Mouse (Mus musculus) thymus, adult 2 months (tissue): ENCODE results near the gene B3galt6. TPM values are rescaled to one million over a fixed set of nuclear protein-coding genes. Genes with fewer than 3 reads are reported as not detected.
A peak's percentile ranks its signal among the peaks of the same experiment; 100 is the strongest.

Experiments used
- DNase-seq: peaks from one replicate; pipeline ENCODE4 v3.0.0; 2021
- H3K27ac ChIP-seq: fragments of 200-500 bp; 2 replicates; pipeline ENCODE4 v1.5.1; 2012; ENCODE audit warnings: low read length, control low read depth; ENCODE audit not compliant: control insufficient read depth, insufficient read depth
- H3K27me3 ChIP-seq: fragments of 200-500 bp; 2 replicates; pipeline ENCODE4 v1.6.1; 2012; ENCODE audit warnings: mild to moderate bottlenecking, low read length, moderate library complexity, mixed read lengths; ENCODE audit not compliant: control insufficient read depth, insufficient read depth
- H3K36me3 ChIP-seq: fragments of 200-500 bp; 2 replicates; pipeline ENCODE4 v1.6.1; 2012; ENCODE audit warnings: mild to moderate bottlenecking, low read length, moderate library complexity; ENCODE audit not compliant: control insufficient read depth, insufficient read depth
- H3K4me1 ChIP-seq: fragments of 200-500 bp; replicated peaks from 2 replicates; pipeline ENCODE4 v1.6.1; 2012; ENCODE audit warnings: low read length; ENCODE audit not compliant: control insufficient read depth, insufficient read depth
- H3K4me3 ChIP-seq: fragments of 200-500 bp; 2 replicates; pipeline ENCODE4 v1.5.1; 2012; ENCODE audit warnings: mild to moderate bottlenecking, low read length, control low read depth, moderate library complexity; ENCODE audit not compliant: control insufficient read depth, insufficient read depth
- CTCF ChIP-seq: fragments of 200-500 bp; IDR thresholded peaks from 2 replicates; pipeline ENCODE4 v1.5.1; 2012; ENCODE audit warnings: mild to moderate bottlenecking, control low read depth, low read length, moderate library complexity, borderline replicate concordance; ENCODE audit not compliant: control insufficient read depth, poor library complexity, insufficient read depth; ENCODE audit errors: extremely low read depth
- POLR2A ChIP-seq: fragments of 200-500 bp; IDR thresholded peaks from 2 replicates; pipeline ENCODE4 v1.6.1; 2012; ENCODE audit warnings: mild to moderate bottlenecking, low read length, control low read depth, moderate library complexity; ENCODE audit not compliant: control insufficient read depth, poor library complexity, insufficient read depth; ENCODE audit errors: extremely low read depth
- WGBS: fragments of 180-500 bp; shearing (Covaris S2); methylation state at CpG from one replicate; pipeline ENCODE4 v1.1.7; 2018; 5-methylcytosine and 5-hydroxymethylcytosine counted together
- polyA plus RNA-seq: library from polyadenylated mRNA; depleted of rRNA; stranded (reverse); fragments of >200 nt; gene quantifications from 2 replicates; pipeline ENCODE4 v1.2.3, GENCODE M21; 2012; rRNA removed

Gene B3galt6
- polyA plus RNA-seq, 1 experiment: 9.5 TPM

DNA sequence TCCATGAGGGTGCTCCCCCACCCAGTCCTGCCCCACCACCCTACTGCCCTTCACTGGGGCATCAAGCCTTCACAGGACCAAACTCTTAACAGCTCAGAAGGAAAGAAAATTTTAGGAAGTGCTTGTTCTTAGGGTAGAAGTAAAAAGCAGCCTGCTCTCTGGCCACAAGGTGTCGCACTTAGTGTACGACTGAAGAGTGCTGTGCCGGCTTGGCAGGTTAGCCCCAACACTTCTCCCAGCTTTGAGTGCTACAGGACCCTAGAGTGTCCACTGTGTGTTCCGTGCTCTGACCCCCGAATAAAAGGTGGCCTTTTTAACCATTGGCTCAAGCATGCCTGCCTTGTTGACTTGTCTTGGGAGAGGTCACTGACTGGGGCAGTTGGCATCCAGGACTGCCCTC lies 33.2 kb downstream of the B3galt6 start:
- WGBS: 6% methylated on average over 5 of the region's 5 CpGs
- no peak overlapping the region for H3K4me3 ChIP-seq
- H3K27ac ChIP-seq: no peak overlapping the region
- H3K4me1 ChIP-seq: peaks cover 9% of the 10 kb centered on the region
- peaks cover 33% of the 10 kb centered on the region for H3K36me3 ChIP-seq
- DNase-seq: peak; percentile 72
- no peaks in the 10 kb centered on the region for H3K27me3 ChIP-seq
- no peak for TF ChIP-seq POLR2A
- peak; percentile 84; the same call in 1 of the 2 replicates for TF ChIP-seq CTCF

DNA sequence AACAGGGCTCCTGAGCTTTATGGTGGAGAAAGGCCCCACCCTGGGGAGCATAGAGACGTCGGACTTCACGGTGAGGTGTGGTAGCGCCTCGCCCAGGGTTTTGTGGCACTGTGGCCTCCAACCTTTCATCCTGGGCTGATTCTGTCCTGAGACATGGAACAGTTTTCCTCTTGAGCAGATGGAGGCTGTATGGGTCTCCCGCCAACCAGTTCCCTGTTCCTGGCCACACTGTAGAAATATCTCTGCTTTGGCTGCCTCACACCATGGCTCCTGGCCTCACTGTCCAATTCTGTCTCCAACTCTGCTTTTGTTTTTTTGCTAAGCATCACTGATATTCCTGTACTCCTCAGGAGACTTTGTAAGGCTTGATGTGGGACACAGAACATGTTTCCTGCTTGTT lies 37.0 kb downstream of the B3galt6 start:
- Histone ChIP-seq H3K36me3 (peaks cover 62% of the 10 kb centered on the region), H3K4me3 (no peak overlapping the region), H3K27ac (no peak overlapping the region), H3K27me3 (no peaks in the 10 kb centered on the region), H3K4me1 (no peaks in the 10 kb centered on the region)
- 98% methylated on average over 6 of the region's 6 CpGs for WGBS
- TF ChIP-seq POLR2A (no peak), CTCF (no peak)
- DNase-seq: no peak

DNA sequence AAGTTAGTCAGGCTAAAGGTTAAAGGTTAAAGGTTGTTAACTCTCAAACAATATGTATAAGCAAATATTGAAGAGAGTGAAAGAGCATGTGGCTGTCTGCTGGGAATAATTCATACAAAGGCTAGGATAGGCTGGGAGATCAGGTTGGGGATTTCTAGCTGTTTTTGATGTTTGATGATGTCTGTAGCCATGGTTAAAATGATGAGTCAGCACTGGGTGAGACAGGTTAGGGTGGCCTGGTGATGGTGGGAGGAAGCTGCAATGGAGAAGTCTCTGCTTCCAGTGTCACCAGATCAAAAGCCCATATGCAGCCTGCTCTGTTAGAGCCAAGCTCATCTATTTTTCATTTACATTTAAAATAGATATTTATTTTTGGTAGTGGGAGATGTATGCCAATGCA lies 45.4 kb downstream of the B3galt6 start:
- Histone ChIP-seq H3K36me3 (peaks cover 42% of the 10 kb centered on the region), H3K27ac (no peak overlapping the region), H3K4me1 (peaks cover 13% of the 10 kb centered on the region), H3K27me3 (no peaks in the 10 kb centered on the region), H3K4me3 (no peak overlapping the region)
- DNase-seq: no peak
- TF ChIP-seq POLR2A (no peak), CTCF (no peak)

DNA sequence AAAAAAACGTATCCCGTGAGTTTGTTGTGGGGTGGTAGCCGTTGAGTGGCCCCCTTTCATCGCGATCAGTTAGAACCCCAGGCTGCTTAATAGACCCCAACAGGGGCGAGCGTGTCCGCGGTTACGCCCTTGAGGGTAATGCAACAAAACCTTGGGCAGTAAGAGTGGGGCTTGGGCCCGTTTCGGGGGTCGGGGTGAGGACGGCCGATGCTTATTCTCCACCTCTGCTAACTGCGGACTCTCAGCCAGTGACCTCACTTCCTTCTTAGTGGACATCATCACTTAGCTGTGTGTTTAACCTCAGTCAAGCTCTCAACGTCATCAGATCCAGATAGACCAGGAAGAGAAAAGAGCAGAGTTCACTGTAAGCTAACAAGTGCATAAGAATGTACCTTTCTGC lies 48.2 kb downstream of the B3galt6 start:
- Histone ChIP-seq H3K36me3 (peaks cover 13% of the 10 kb centered on the region), H3K4me3 (peak overlapping the region; percentile 58), H3K27ac (no peak overlapping the region), H3K4me1 (peaks cover 13% of the 10 kb centered on the region), H3K27me3 (no peaks in the 10 kb centered on the region)
- peak; percentile 14 for DNase-seq
- 0% methylated on average over 17 of the region's 17 CpGs for WGBS
- TF ChIP-seq CTCF (no peak), POLR2A (no peak)

DNA sequence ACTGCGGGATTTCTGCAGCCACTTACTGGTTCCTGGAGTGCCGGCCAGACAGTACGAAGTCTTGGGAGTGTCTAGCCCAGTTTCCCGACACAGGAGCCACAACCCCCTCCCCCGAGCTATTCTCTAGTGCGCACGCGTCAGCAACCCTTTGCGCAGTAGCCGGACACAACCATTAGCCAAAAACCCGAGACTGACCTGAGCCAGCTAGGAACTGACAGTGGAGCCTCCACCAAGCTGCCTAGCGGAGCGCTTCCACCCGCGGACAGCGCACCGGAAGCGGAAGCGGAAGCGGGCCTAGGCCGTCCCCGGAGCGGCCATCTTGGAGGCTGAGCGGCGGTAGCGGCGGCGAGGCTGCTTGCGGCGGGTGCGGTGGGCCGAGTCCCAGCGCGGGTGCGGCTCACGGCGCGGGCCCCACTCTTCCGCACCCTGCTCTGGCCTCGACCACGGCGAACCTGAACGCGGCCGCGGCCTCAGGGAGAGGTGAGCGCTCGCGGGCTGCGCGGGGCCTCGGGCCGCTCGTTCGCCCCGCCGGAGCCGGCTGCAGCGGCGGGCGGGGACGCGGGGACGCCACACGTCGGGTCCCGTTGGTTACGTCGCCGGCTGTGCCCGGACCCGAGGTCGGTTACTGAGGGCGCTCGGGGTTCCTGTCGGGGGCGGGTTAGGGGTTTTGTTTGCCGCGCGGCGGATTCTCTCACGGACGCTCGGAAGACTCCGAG lies 48.8 kb downstream of the B3galt6 start, which contains the start of gene Ube2j2:
Ube2j2 (plus strand) TSS at position 298 of the 716 bp plus-strand sequence.
- Histone ChIP-seq H3K27ac (no peak within 1 kb of the TSS), H3K27me3 (no peaks in the 10 kb centered on the region), H3K36me3 (peaks cover 8% of the 10 kb centered on the region; the same call in 1 of the 2 replicates), H3K4me3 (peak within 1 kb of the TSS; percentile 58), H3K4me1 (peaks cover 13% of the 10 kb centered on the region)
- no peak for TF ChIP-seq CTCF
- TF ChIP-seq POLR2A: peak; percentile 77
- DNase-seq: peak; percentile 93
- under 1% methylated on average over 84 of the region's 85 CpGs for WGBS

DNA sequence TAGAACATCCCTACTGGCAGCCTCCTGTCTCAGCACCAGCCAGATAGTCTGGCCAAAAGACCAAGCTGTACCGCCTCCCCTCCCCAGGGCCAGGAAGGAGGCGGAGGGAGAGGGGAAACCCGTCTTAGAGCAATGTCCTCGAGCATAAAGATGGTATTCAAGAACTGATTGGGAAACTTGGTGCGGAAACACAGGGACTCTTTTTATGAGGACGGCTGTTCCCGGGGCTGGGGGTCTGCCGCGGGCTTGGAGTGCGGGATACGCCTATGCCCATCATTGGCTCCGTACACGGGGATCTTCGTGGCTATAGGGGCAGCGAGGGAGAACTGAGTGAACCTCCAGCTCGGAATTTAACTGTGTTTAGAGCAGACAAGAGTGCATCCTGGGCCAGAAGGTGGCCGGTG lies 49.4 kb downstream of the B3galt6 start:
- Histone ChIP-seq H3K36me3 (peaks cover 5% of the 10 kb centered on the region; the same call in 1 of the 2 replicates), H3K27ac (no peak overlapping the region), H3K4me3 (peak overlapping the region; percentile 58), H3K4me1 (peaks cover 13% of the 10 kb centered on the region), H3K27me3 (no peaks in the 10 kb centered on the region)
- DNase-seq: peak; percentile 21
- WGBS: 4% methylated on average over 17 of the region's 17 CpGs
- no peak for TF ChIP-seq POLR2A
- no peak for TF ChIP-seq CTCF

Other genes with a start within 250 kb of the B3galt6 start
- 87.0 and 93.1 TPM in 2 replicates for gene Atad3a, start 231.6 kb downstream of the B3galt6 start, polyA plus RNA-seq
- gene Vwa1, start 218.0 kb downstream of the B3galt6 start, polyA plus RNA-seq: 11.2 and 13.5 TPM in 2 replicates
- gene Tmem88b, start 206.8 kb downstream of the B3galt6 start, polyA plus RNA-seq: 0.55 and 0.58 TPM in 2 replicates
- gene Ankrd65, start 202.2 kb downstream of the B3galt6 start, polyA plus RNA-seq: 0.42 and 0.92 TPM in 2 replicates
- gene Mrpl20, start 189.8 kb downstream of the B3galt6 start, polyA plus RNA-seq: 74.6 and 77.9 TPM in 2 replicates
- 131 and 145 TPM in 2 replicates for gene Ccnl2, start 180.2 kb downstream of the B3galt6 start, polyA plus RNA-seq
- 230 and 238 TPM in 2 replicates for gene Aurkaip1, start 161.4 kb downstream of the B3galt6 start, polyA plus RNA-seq
- 30.7 and 43.4 TPM in 2 replicates for gene Mxra8, start 153.0 kb downstream of the B3galt6 start, polyA plus RNA-seq
- 152 and 184 TPM in 2 replicates for gene Dvl1, start 145.2 kb downstream of the B3galt6 start, polyA plus RNA-seq
- 2.7 and 3.0 TPM in 2 replicates for gene Tas1r3, start 129.3 kb downstream of the B3galt6 start, polyA plus RNA-seq
- 31.9 and 32.2 TPM in 2 replicates for gene Cptp, start 123.2 kb downstream of the B3galt6 start, polyA plus RNA-seq
- 107 and 108 TPM in 2 replicates for gene Ints11, start 123.1 kb downstream of the B3galt6 start, polyA plus RNA-seq
- gene Pusl1, start 100.9 kb downstream of the B3galt6 start, polyA plus RNA-seq: 83.2 and 91.1 TPM in 2 replicates
- gene Acap3, start 100.8 kb downstream of the B3galt6 start, polyA plus RNA-seq: 77.6 and 86.1 TPM in 2 replicates
- 122 and 147 TPM in 2 replicates for gene Ube2j2, start 48.8 kb downstream of the B3galt6 start, polyA plus RNA-seq
- gene C1qtnf12, start 30.3 kb downstream of the B3galt6 start, polyA plus RNA-seq: 19.3 and 21.6 TPM in 2 replicates
- 65.6 and 68.4 TPM in 2 replicates for gene Sdf4, start 223 bp upstream of the B3galt6 start, polyA plus RNA-seq
- 68.9 and 81.3 TPM in 2 replicates for gene Tnfrsf4, start 21.2 kb upstream of the B3galt6 start, polyA plus RNA-seq
- 82.1 and 85.2 TPM in 2 replicates for gene Tnfrsf18, start 33.5 kb upstream of the B3galt6 start, polyA plus RNA-seq
- 2.4 and 3.5 TPM in 2 replicates for gene Ttll10, start 66.8 kb upstream of the B3galt6 start, polyA plus RNA-seq
- gene 9430015G10Rik, start 117.3 kb upstream of the B3galt6 start, polyA plus RNA-seq: 89.1 and 93.3 TPM in 2 replicates
- 2.9 and 3.5 TPM in 2 replicates for gene Rnf223, start 137.9 kb upstream of the B3galt6 start, polyA plus RNA-seq
- 40.3 and 48.7 TPM in 2 replicates for gene Agrn, start 204.8 kb upstream of the B3galt6 start, polyA plus RNA-seq
- gene Isg15, start 208.2 kb upstream of the B3galt6 start, polyA plus RNA-seq: 40.6 and 51.1 TPM in 2 replicates
- gene AW011738, start 210.7 kb upstream of the B3galt6 start, polyA plus RNA-seq: 10.0 and 10.8 TPM in 2 replicates
- 2.0 and 9.5 TPM in 2 replicates for gene Perm1, start 223.2 kb upstream of the B3galt6 start, polyA plus RNA-seq
- 141 and 145 TPM in 2 replicates for gene Plekhn1, start 242.2 kb upstream of the B3galt6 start, polyA plus RNA-seq
- 154 and 158 TPM in 2 replicates for gene Noc2l, start 243.4 kb upstream of the B3galt6 start, polyA plus RNA-seq